Mouse (Mus musculus) lung, embryonic 16.5 days (tissue): ENCODE results near the gene Dph1. TPM values are rescaled to one million over a fixed set of nuclear protein-coding genes. Genes with fewer than 3 reads are reported as not detected.
A peak's percentile ranks its signal among the peaks of the same experiment; 100 is the strongest.

Experiments used
- ATAC-seq: fragments of 200-750 bp; cut with Nextera tagmentation; 2 replicates; pipeline ENCODE4 v1.8.0; 2017; ENCODE audit warnings: low read depth, mild to moderate bottlenecking, moderate library complexity
- H3K27ac ChIP-seq: fragments of 300-500 bp; sonication (generic); 2 replicates; pipeline ENCODE4 v1.5.1; 2014; ENCODE audit warnings: mild to moderate bottlenecking, control low read depth, low read length
- H3K27me3 ChIP-seq: fragments of 300-500 bp; sonication (generic); 2 replicates; pipeline ENCODE4 v1.6.1; 2014; ENCODE audit warnings: low read depth, low read length, mixed read lengths; ENCODE audit not compliant: control insufficient read depth, insufficient read depth
- H3K36me3 ChIP-seq: fragments of 300-500 bp; sonication (generic); 2 replicates; pipeline ENCODE4 v1.6.1; 2014; ENCODE audit warnings: low read length; ENCODE audit not compliant: control insufficient read depth, insufficient read depth
- H3K4me1 ChIP-seq: fragments of 300-500 bp; sonication (generic); replicated peaks from 2 replicates; pipeline ENCODE4 v1.6.1; 2014; ENCODE audit warnings: low read length, mixed read lengths; ENCODE audit not compliant: control insufficient read depth, insufficient read depth
- H3K4me2 ChIP-seq: fragments of 300-500 bp; sonication (generic); 2 replicates; pipeline ENCODE4 v1.6.1; 2014; ENCODE audit warnings: low read depth, low read length, control low read depth
- H3K4me3 ChIP-seq: fragments of 300-500 bp; sonication (generic); 2 replicates; pipeline ENCODE4 v1.5.1; 2014; ENCODE audit warnings: mild to moderate bottlenecking, low read length, control low read depth
- H3K9ac ChIP-seq: fragments of 300-500 bp; sonication (generic); 2 replicates; pipeline ENCODE4 v1.6.1; 2014; ENCODE audit warnings: low read length, control low read depth
- H3K9me3 ChIP-seq: fragments of 300-500 bp; sonication (generic); 2 replicates; pipeline ENCODE4 v1.6.1; 2016; ENCODE audit warnings: low read length; ENCODE audit not compliant: control insufficient read depth
- WGBS: fragments of 180-500 bp; shearing (Covaris S2); extraction: QIAGEN DNeasy Blood & Tissue Kit; methylation state at CpG from one replicate; pipeline ENCODE4 v1.1.7; 2014; 5-methylcytosine and 5-hydroxymethylcytosine counted together
- polyA plus RNA-seq: library from polyadenylated mRNA; unstranded; fragments of >200 nt; fragmentation: Nextera tagmentation; extraction: Ambion mirVana; gene quantifications from 2 replicates; pipeline ENCODE4 v1.2.1, GENCODE M21; 2015

Dph1 gene
- polyA plus RNA-seq, 1 experiment from 2014 or later, result 17.9 TPM

DNA sequence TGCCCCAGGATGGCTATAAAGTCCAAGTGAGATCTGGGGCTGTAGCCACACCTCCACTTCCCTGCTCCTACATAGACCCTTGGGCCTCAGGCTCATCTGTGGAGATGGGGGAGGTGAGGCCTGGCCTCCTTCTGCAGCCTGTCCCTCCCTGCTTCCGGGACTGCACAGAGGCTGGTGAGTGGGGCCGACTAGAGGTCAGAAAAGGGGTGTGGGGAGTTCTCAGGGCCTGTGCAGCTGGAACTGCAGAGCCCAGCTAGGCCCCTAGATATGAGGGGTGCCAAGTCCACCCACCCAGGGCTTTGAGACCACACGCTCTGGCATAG lies 43.2 kb downstream of the Dph1 start:
- H3K27me3 ChIP-seq, result no peaks in the 10 kb centered on the region
- 34% methylated on average over 3 of the region's 3 CpGs for WGBS
- H3K36me3 ChIP-seq, result peaks cover 18% of the 10 kb centered on the region
- no peak overlapping the region for H3K4me2 ChIP-seq
- peak overlapping the region; percentile 49 for H3K9ac ChIP-seq
- H3K9me3 ChIP-seq, result no peaks in the 10 kb centered on the region
- H3K4me3 ChIP-seq, result no peak overlapping the region
- ATAC-seq, result peak; percentile 71
- H3K4me1 ChIP-seq, result peaks cover 21% of the 10 kb centered on the region
- H3K27ac ChIP-seq, result peak overlapping the region; percentile 84

DNA sequence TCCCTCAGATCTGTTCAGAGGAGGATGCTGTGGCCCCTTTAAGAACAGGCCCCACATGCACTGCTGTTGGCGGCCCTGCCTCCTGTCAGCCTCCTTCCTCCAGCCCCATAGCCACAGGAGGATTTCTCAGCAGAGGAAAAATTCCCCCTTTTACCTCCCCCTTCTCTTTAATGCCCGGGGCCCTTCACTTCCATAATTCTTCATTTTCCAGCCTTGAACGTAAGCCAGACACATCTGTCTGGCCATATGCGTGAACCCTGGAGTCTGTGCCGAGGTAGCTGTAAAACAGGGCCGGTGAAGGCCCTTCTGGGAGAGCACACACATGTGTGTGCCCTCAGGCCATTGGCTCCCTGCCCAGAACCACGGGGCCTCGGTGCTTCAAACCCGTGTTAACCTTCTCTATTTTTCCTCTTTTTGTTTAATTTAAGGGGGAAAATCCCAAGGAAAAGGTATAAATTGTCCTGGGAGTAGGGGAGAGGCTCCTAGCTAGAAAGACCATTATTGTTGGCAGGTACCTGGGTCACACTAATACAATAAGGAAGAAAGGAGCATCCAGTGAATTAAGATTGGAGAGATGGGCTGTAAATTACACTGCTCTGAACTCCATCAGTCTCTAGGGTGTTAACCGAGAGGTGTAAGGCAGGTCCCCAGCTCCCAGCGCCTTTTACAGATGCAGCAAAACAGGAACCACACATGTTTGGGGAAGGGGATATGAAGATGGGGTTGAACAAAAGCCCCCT lies 43.8 kb downstream of the Dph1 start:
- Histone ChIP-seq H3K4me2 (no peak overlapping the region), H3K9ac (peak overlapping the region; percentile 49), H3K4me3 (no peak overlapping the region), H3K4me1 (peaks cover 17% of the 10 kb centered on the region), H3K27ac (peak overlapping the region; percentile 84), H3K27me3 (no peaks in the 10 kb centered on the region), H3K36me3 (peaks cover 18% of the 10 kb centered on the region), H3K9me3 (no peaks in the 10 kb centered on the region)
- ATAC-seq, result peak; percentile 56
- WGBS, result 19% methylated on average over 11 of the region's 11 CpGs

GRCm38 (mm10) chr11:75145841-75146240 lies 45.2 kb downstream of the Dph1 start:
- no peak overlapping the region for H3K27ac ChIP-seq
- peaks cover 29% of the 10 kb centered on the region for H3K4me1 ChIP-seq
- no peak overlapping the region for H3K9ac ChIP-seq
- no peak overlapping the region for H3K4me3 ChIP-seq
- no peak overlapping the region for H3K4me2 ChIP-seq
- no peaks in the 10 kb centered on the region for H3K27me3 ChIP-seq
- H3K36me3 ChIP-seq, result peaks cover 18% of the 10 kb centered on the region
- no peak for ATAC-seq
- 79% methylated on average over 2 of the region's 2 CpGs for WGBS
- H3K9me3 ChIP-seq, result no peaks in the 10 kb centered on the region

DNA sequence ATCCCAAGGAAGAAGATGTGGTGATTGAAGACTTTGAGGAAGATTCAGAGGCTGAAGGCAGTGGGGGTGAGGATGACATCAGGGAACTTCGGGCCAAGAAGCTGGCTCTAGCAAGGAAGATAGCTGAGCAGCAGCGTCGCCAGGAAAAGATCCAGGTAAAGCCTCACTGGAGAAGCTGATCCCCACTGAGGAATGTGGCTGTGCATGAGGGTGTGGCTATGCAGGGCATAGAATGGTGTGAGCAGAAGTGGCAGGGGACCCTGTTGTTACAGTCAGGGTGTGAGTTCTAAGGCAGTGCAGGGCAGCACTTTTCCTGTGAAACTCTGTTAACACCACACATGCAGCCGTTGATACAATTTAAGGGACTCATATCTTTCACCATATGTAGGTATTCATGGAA lies 48.3 kb downstream of the Dph1 start:
- 78% methylated on average over 4 of the region's 4 CpGs for WGBS
- Histone ChIP-seq H3K4me1 (peaks cover 48% of the 10 kb centered on the region), H3K4me2 (no peak overlapping the region), H3K9ac (no peak overlapping the region), H3K9me3 (no peaks in the 10 kb centered on the region), H3K36me3 (peaks cover 10% of the 10 kb centered on the region), H3K27ac (peak overlapping the region; percentile 43; the same call in 1 of the 2 replicates), H3K4me3 (no peak overlapping the region), H3K27me3 (no peaks in the 10 kb centered on the region)
- no peak for ATAC-seq

GRCm38 (mm10) chr11:75141913-75142312 lies 49.1 kb downstream of the Dph1 start:
- peak overlapping the region; percentile 74 for H3K27ac ChIP-seq
- H3K9me3 ChIP-seq, result no peaks in the 10 kb centered on the region
- ATAC-seq, result peak; percentile 20
- H3K27me3 ChIP-seq, result no peaks in the 10 kb centered on the region
- peaks cover 10% of the 10 kb centered on the region for H3K36me3 ChIP-seq
- H3K4me3 ChIP-seq, result no peak overlapping the region
- WGBS, result 30% methylated on average over 1 of the region's 1 CpGs
- no peak overlapping the region for H3K4me2 ChIP-seq
- peaks cover 42% of the 10 kb centered on the region for H3K4me1 ChIP-seq
- H3K9ac ChIP-seq, result 0 out of 2 replicates have a peak overlapping the region, but pooled peaks have one; percentile 13

DNA sequence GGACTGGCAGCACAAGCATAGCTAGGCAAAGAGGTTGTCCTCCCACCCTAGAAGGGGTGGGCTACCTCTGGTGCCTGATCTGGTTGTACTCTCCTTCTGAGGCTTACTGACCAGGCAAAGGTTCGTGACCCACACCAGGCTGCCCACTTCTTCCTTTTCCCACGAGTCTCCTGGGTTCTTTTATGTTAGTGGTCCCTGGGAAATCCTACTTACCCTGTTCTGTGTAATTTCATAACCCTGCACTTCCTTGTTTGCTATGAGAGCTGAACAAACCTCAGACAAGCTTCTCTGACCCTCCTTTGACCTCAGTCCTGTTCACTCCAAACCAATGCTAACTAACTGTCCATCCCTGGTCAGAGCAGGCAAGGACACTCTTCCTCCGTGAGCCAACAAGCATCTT lies 50.0 kb downstream of the Dph1 start:
- no peaks in the 10 kb centered on the region for H3K27me3 ChIP-seq
- 55% methylated on average over 3 of the region's 3 CpGs for WGBS
- H3K4me2 ChIP-seq, result no peak overlapping the region
- no peak for ATAC-seq
- peaks cover 10% of the 10 kb centered on the region for H3K36me3 ChIP-seq
- H3K27ac ChIP-seq, result peak overlapping the region; percentile 36; the same call in 1 of the 2 replicates
- H3K4me3 ChIP-seq, result no peak overlapping the region
- H3K4me1 ChIP-seq, result peaks cover 39% of the 10 kb centered on the region
- H3K9me3 ChIP-seq, result no peaks in the 10 kb centered on the region
- H3K9ac ChIP-seq, result no peak overlapping the region

- peaks cover 39% of the 10 kb centered on the region for H3K4me1 ChIP-seq
These were observed 50.6 kb downstream of the Dph1 start for GRCm38 (mm10) chr11:75140431-75140830.

DNA sequence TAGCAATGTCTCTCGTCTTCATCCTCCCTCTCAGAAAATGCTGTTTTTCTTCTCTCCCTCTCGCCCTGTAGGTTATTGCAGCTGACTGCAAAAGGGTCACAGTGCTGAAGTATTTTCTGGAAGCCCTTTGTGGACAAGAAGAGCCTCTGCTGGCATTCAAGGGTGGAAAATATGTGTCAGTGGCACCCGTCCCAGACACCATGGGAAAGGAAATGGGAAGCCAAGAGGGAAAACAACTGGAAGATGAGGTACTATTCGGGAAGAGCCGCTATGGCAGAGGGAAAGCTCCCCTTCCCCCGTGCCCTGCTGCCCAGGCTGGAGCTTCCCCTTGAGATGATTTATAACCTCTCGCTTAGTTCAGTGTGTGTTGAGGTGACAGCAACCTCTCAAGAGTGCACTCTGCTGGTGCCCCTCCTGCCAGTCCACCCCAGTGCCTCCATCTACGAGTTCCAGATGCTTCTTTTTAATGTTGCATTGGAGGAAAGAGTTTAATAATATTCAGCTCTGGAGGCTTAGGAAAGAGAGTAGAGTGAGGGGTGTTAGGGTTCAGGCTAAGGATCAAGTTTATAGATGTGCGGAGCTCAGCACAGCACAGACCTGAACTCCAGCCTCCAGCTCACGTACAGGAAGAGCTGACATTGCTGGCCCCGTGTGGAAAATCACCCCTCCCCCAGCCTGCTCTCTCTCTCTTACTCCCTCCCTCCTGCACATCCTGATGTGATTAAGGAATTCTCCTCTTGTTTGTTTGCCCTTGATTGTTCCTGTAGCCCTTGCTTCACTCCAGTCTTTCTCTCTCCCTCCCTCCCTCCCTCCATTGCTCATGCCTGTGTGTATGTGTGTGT lies 51.7 kb downstream of the Dph1 start:
- Histone ChIP-seq H3K27me3 (no peaks in the 10 kb centered on the region), H3K9me3 (no peaks in the 10 kb centered on the region), H3K27ac (peak overlapping the region; percentile 94), H3K9ac (no peak overlapping the region), H3K4me3 (no peak overlapping the region), H3K4me1 (peaks cover 43% of the 10 kb centered on the region), H3K4me2 (no peak overlapping the region), H3K36me3 (peaks cover 7% of the 10 kb centered on the region)
- peak; percentile 82 for ATAC-seq
- 19% methylated on average over 11 of the region's 11 CpGs for WGBS

More at GRCm38 (mm10) chr11:75140431-75140830, 50.6 kb downstream of the Dph1 start:
- WGBS, result 51% methylated on average over 5 of the region's 5 CpGs
- Histone ChIP-seq H3K4me2 (no peak overlapping the region), H3K27me3 (no peaks in the 10 kb centered on the region), H3K27ac (peak overlapping the region; percentile 94), H3K4me3 (no peak overlapping the region), H3K36me3 (peaks cover 10% of the 10 kb centered on the region), H3K9me3 (no peaks in the 10 kb centered on the region), H3K9ac (no peak overlapping the region)
- no peak for ATAC-seq

- ATAC-seq, result no peak
- H3K4me1 ChIP-seq, result peaks cover 53% of the 10 kb centered on the region
These were observed 54.2 kb downstream of the Dph1 start for GRCm38 (mm10) chr11:75136666-75137398.

More at GRCm38 (mm10) chr11:75136666-75137398, 54.2 kb downstream of the Dph1 start:
- H3K9me3 ChIP-seq, result no peaks in the 10 kb centered on the region
- H3K36me3 ChIP-seq, result no peaks in the 10 kb centered on the region
- no peak overlapping the region for H3K4me2 ChIP-seq
- no peak overlapping the region for H3K9ac ChIP-seq
- H3K27me3 ChIP-seq, result no peaks in the 10 kb centered on the region
- 47% methylated on average over 5 of the region's 5 CpGs for WGBS
- peak overlapping the region; percentile 3; the same call in 1 of the 2 replicates for H3K27ac ChIP-seq
- no peak overlapping the region for H3K4me3 ChIP-seq
